Mouse (Mus musculus) MEL (cell line): ENCODE results near the gene Ndufb7. TPM values are rescaled to one million over a fixed set of nuclear protein-coding genes. Genes with fewer than 3 reads are reported as not detected.

Experiments used
- DNase-seq: peaks from one replicate; pipeline ENCODE4 v3.0.0; 2011; ENCODE audit warnings: low read depth, low spot score
- H3K27ac ChIP-seq: 2 replicates; pipeline ENCODE4 v1.5.1; 2012; ENCODE audit warnings: low read depth, mild to moderate bottlenecking, control low read depth, low read length, moderate library complexity; ENCODE audit not compliant: control insufficient read depth
- H3K27me3 ChIP-seq, 2 experiments: fragments of 150-350 bp in 1 of 2; sonication (generic) in 1 of 2; 2 replicates each; pipeline ENCODE4 v1.6.1; 2012; ENCODE audit warnings: low read length in 2 of 2, mild to moderate bottlenecking in 2 of 2, improper control_type of control experiment in 1 of 2, moderate library complexity in 1 of 2; ENCODE audit not compliant: insufficient read depth in 2 of 2, control insufficient read depth in 1 of 2
- H3K36me3 ChIP-seq, 2 experiments: 2 replicates each; pipeline ENCODE4 v1.6.1; 2012 to 2014; ENCODE audit warnings: low read length in 2 of 2, improper control_type of control experiment in 1 of 2, inconsistent platforms in 1 of 2, mild to moderate bottlenecking in 1 of 2; ENCODE audit not compliant: insufficient read depth in 2 of 2, control insufficient read depth in 1 of 2
- H3K4me1 ChIP-seq, 2 experiments: fragments of 150-350 bp in 1 of 2; sonication (generic) in 1 of 2; 2 replicates each; pipeline ENCODE4 v1.6.1; 2012; ENCODE audit warnings: low read length in 2 of 2, improper control_type of control experiment in 1 of 2, mild to moderate bottlenecking in 1 of 2; ENCODE audit not compliant: insufficient read depth in 2 of 2, control insufficient read depth in 1 of 2
- H3K4me3 ChIP-seq, 2 experiments: fragments of 150-350 bp in 1 of 2; sonication (generic) in 1 of 2; 2 replicates each; pipeline ENCODE4 v1.5.1; 2012; ENCODE audit warnings: low read depth in 2 of 2, low read length in 2 of 2, mild to moderate bottlenecking in 2 of 2, moderate library complexity in 2 of 2, control low read depth in 1 of 2, improper control_type of control experiment in 1 of 2; ENCODE audit not compliant: control insufficient read depth in 1 of 2, insufficient read depth in 1 of 2
- H3K79me2 ChIP-seq: 2 replicates; pipeline ENCODE4 v1.6.1; 2012; ENCODE audit warnings: mild to moderate bottlenecking, low read length, moderate library complexity; ENCODE audit not compliant: control insufficient read depth, poor library complexity, insufficient read depth
- H3K9ac ChIP-seq: 2 replicates; pipeline ENCODE4 v1.6.1; 2012; ENCODE audit warnings: low read depth, mild to moderate bottlenecking, control low read depth, low read length, moderate library complexity; ENCODE audit not compliant: control insufficient read depth, poor library complexity, severe bottlenecking
- H3K9me3 ChIP-seq: fragments of 150-350 bp; sonication (generic); replicated peaks from 2 replicates; pipeline ENCODE4 v1.6.1; 2012; ENCODE audit warnings: mild to moderate bottlenecking, low read length, improper control_type of control experiment, moderate library complexity; ENCODE audit not compliant: insufficient read depth
- BHLHE40 ChIP-seq: IDR thresholded peaks from 2 replicates; pipeline ENCODE4 v1.6.1; 2012; ENCODE audit warnings: low read depth, mild to moderate bottlenecking, inconsistent platforms, low read length, improper control_type of control experiment, borderline replicate concordance
- CHD2 ChIP-seq: IDR thresholded peaks from 2 replicates; pipeline ENCODE4 v1.6.1; 2011; ENCODE audit warnings: low read length, improper control_type of control experiment
- CTCF ChIP-seq, 3 experiments: IDR thresholded peaks in 2 of 3; conservative IDR thresholded peaks in 1 of 3; 2 replicates each; pipeline ENCODE4 v1.5.1; 2011 to 2012; ENCODE audit warnings: low read length in 3 of 3, low read depth in 2 of 3, mild to moderate bottlenecking in 2 of 3, improper control_type of control experiment in 1 of 3, inconsistent platforms in 1 of 3, mixed read lengths in 1 of 3, moderate library complexity in 1 of 3; ENCODE audit not compliant: control insufficient read depth in 1 of 3, insufficient read depth in 1 of 3, poor library complexity in 1 of 3, severe bottlenecking in 1 of 3
- E2F4 ChIP-seq: IDR thresholded peaks from 2 replicates; pipeline ENCODE4 v1.6.1; 2011; ENCODE audit warnings: low read depth, low read length, improper control_type of control experiment, borderline replicate concordance
- EP300 ChIP-seq, 2 experiments: IDR thresholded peaks; 2 replicates each; pipeline ENCODE4 v1.6.1; 2011; ENCODE audit warnings: improper control_type of control experiment in 2 of 2, low read length in 2 of 2, low read depth in 1 of 2, mild to moderate bottlenecking in 1 of 2
- ETS1 ChIP-seq: IDR thresholded peaks from 2 replicates; pipeline ENCODE4 v1.6.1; 2012; ENCODE audit warnings: low read depth, mild to moderate bottlenecking, inconsistent platforms, low read length, improper control_type of control experiment, moderate library complexity
- GATA1 ChIP-seq: IDR thresholded peaks from 2 replicates; pipeline ENCODE4 v1.6.1; 2011; ENCODE audit warnings: low read depth, low read length, improper control_type of control experiment
- HCFC1 ChIP-seq: IDR thresholded peaks from 2 replicates; pipeline ENCODE4 v1.6.1; 2012; ENCODE audit warnings: low read depth, mild to moderate bottlenecking, inconsistent platforms, low read length, improper control_type of control experiment, moderate library complexity
- JUND ChIP-seq: IDR thresholded peaks from 2 replicates; pipeline ENCODE4 v1.6.1; 2011; ENCODE audit warnings: low read depth, mild to moderate bottlenecking, improper control_type of control experiment, low read length
- KAT2A ChIP-seq: conservative IDR thresholded peaks from 2 replicates; pipeline ENCODE4 v1.6.1; 2012; ENCODE audit warnings: low read depth, low read length, improper control_type of control experiment, inconsistent platforms
- MAFK ChIP-seq: IDR thresholded peaks from 2 replicates; pipeline ENCODE4 v1.6.1; 2011; ENCODE audit warnings: low read depth, mild to moderate bottlenecking, low read length, improper control_type of control experiment, borderline replicate concordance
- MAX ChIP-seq: IDR thresholded peaks from 2 replicates; pipeline ENCODE4 v1.6.1; 2011; ENCODE audit warnings: low read length, improper control_type of control experiment
- MEF2A ChIP-seq: IDR thresholded peaks from 2 replicates; pipeline ENCODE4 v1.6.1; 2014; ENCODE audit warnings: low read depth, mild to moderate bottlenecking, inconsistent platforms, low read length, improper control_type of control experiment; ENCODE audit not compliant: poor library complexity, insufficient replicate concordance, severe bottlenecking; ENCODE audit errors: extremely low read depth
- MYB ChIP-seq: IDR thresholded peaks from 2 replicates; pipeline ENCODE4 v1.6.1; 2011; ENCODE audit warnings: mild to moderate bottlenecking, low read depth, low read length, improper control_type of control experiment
- MYC ChIP-seq: IDR thresholded peaks from 2 replicates; pipeline ENCODE4 v1.6.1; 2011; ENCODE audit warnings: low read depth, mild to moderate bottlenecking, low read length, improper control_type of control experiment, moderate library complexity
- NELFE ChIP-seq: IDR thresholded peaks from 2 replicates; pipeline ENCODE4 v1.6.1; 2011; ENCODE audit warnings: low read depth, low read length, improper control_type of control experiment
- POLR2A ChIP-seq, 2 experiments: IDR thresholded peaks; 2 replicates each; pipeline ENCODE4 v1.6.1; 2011 to 2012; ENCODE audit warnings: low read length in 2 of 2, mild to moderate bottlenecking in 2 of 2, control low read depth in 1 of 2, improper control_type of control experiment in 1 of 2, low read depth in 1 of 2, moderate library complexity in 1 of 2; ENCODE audit not compliant: control insufficient read depth in 1 of 2, insufficient read depth in 1 of 2, poor library complexity in 1 of 2
- POLR2AphosphoS2 ChIP-seq: IDR thresholded peaks from 2 replicates; pipeline ENCODE4 v1.6.1; 2011; ENCODE audit warnings: low read length, improper control_type of control experiment
- POLR2AphosphoS5 ChIP-seq: IDR thresholded peaks from 2 replicates; pipeline ENCODE4 v1.6.1; 2012; ENCODE audit warnings: low read depth, borderline replicate concordance, mild to moderate bottlenecking, inconsistent platforms, low read length, moderate library complexity, mixed read lengths
- RAD21 ChIP-seq: IDR thresholded peaks from 2 replicates; pipeline ENCODE4 v1.6.1; 2011; ENCODE audit warnings: mild to moderate bottlenecking, low read depth, low read length, improper control_type of control experiment
- RCOR1 ChIP-seq: IDR thresholded peaks from 2 replicates; pipeline ENCODE4 v1.6.1; 2012; ENCODE audit warnings: low read depth, mild to moderate bottlenecking, inconsistent platforms, low read length, improper control_type of control experiment
- SIN3A ChIP-seq: IDR thresholded peaks from 2 replicates; pipeline ENCODE4 v1.6.1; 2012; ENCODE audit warnings: low read length, improper control_type of control experiment, inconsistent platforms
- TAL1 ChIP-seq: IDR thresholded peaks from 2 replicates; pipeline ENCODE4 v1.6.1; 2012; ENCODE audit warnings: mild to moderate bottlenecking, inconsistent platforms, low read length, moderate library complexity, mixed read lengths
- TBP ChIP-seq: IDR thresholded peaks from 2 replicates; pipeline ENCODE4 v1.8.0; 2011; ENCODE audit warnings: low read depth, low read length, improper control_type of control experiment
- TCF12 ChIP-seq: IDR thresholded peaks from 2 replicates; pipeline ENCODE4 v1.6.1; 2014; ENCODE audit warnings: low read depth, mild to moderate bottlenecking, inconsistent platforms, low read length, improper control_type of control experiment, moderate library complexity
- USF2 ChIP-seq, 2 experiments: IDR thresholded peaks; 2 replicates each; pipeline ENCODE4 v1.6.1; 2011 to 2012; ENCODE audit warnings: improper control_type of control experiment in 2 of 2, low read length in 2 of 2, borderline replicate concordance in 1 of 2, inconsistent platforms in 1 of 2, low read depth in 1 of 2, mild to moderate bottlenecking in 1 of 2; ENCODE audit not compliant: insufficient read depth in 1 of 2
- ZC3H11A ChIP-seq: IDR thresholded peaks from 2 replicates; pipeline ENCODE4 v1.6.1; 2012; ENCODE audit warnings: low read depth, mild to moderate bottlenecking, inconsistent platforms, low read length, improper control_type of control experiment
- ZMIZ1 ChIP-seq: IDR thresholded peaks from 2 replicates; pipeline ENCODE4 v1.6.1; 2012; ENCODE audit warnings: low read depth, mild to moderate bottlenecking, inconsistent platforms, low read length, improper control_type of control experiment, moderate library complexity
- ZNF384 ChIP-seq: IDR thresholded peaks from 2 replicates; pipeline ENCODE4 v1.6.1; 2012; ENCODE audit warnings: low read depth, mild to moderate bottlenecking, inconsistent platforms, low read length, improper control_type of control experiment
- polyA plus RNA-seq, 2 experiments: library from polyadenylated mRNA; stranded (reverse) in 1 of 2; unstranded in 1 of 2; fragments of >175 nt in 1 of 2; fragments of >200 nt in 1 of 2; gene quantifications; 2 replicates each; pipeline versions ENCODE4 v1.2.1 to v1.2.4; 2012; ENCODE audit warnings: low replicate concordance in 2 of 2, low read depth in 1 of 2; ENCODE audit not compliant: insufficient read length in 2 of 2, insufficient read depth in 1 of 2, missing spikeins in 1 of 2
- total RNA-seq: library from RNA; depleted of rRNA; stranded (reverse); fragments of 300-350 nt; gene quantifications from 2 replicates; pipeline ENCODE4 v1.2.3, GENCODE M21; 2012

Gene Ndufb7
- total and polyA plus RNA-seq, 3 experiments, result 194 to 311 TPM; not detected in 1

DNA sequence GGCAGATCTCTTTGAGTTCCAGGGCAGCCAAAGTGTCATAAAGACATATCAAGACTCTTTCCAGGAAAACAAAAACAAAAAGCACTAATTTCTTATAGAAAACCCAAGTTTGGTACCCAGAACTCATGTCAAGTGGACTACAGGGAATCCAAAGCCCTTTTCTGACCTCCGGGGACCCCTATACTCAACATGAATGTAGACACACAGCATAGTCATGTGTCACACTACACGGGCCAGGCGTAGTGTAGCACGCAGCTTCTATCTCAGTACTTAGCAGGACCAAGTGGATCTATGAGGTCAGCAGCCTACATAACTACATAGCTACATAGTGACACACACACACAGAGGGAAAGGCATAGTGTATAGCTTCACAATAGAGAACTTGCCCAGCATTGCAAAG is 47.2 kb downstream of the Ndufb7 start:
- no peak overlapping the region for H3K27ac ChIP-seq
- no peak overlapping the region for H3K4me3 ChIP-seq
- H3K36me3 ChIP-seq, result peaks cover 10 to 13% of the 10 kb centered on the region in 2 experiments
- H3K79me2 ChIP-seq, result peaks cover 25% of the 10 kb centered on the region
- H3K9me3 ChIP-seq, result no peaks in the 10 kb centered on the region
- H3K4me1 ChIP-seq, result peaks cover 7 to 9% of the 10 kb centered on the region in 2 experiments
- no peak overlapping the region for H3K9ac ChIP-seq
- TF ChIP-seq MAFK, result no peak
- TF ChIP-seq RAD21, result no peak
- TF ChIP-seq KAT2A, result no peak
- TF ChIP-seq E2F4, result no peak
- TF ChIP-seq EP300 (IDR thresholded peaks at IDR 0.05; ENCODE audit: low read depth in 1 of 2, low read length in 2 of 2), result no peak
- no peak for TF ChIP-seq MAX
- no peak for TF ChIP-seq MEF2A
- no peak for TF ChIP-seq JUND
- no peak for TF ChIP-seq HCFC1
- TF ChIP-seq POLR2A (IDR thresholded peaks at IDR 0.05; ENCODE audit: control insufficient read depth in 1 of 2, insufficient read depth in 1 of 2, low read depth in 1 of 2, low read length in 2 of 2, poor library complexity in 1 of 2), result no peak
- no peak for TF ChIP-seq POLR2AphosphoS5
- no peak for TF ChIP-seq ZMIZ1
- no peak for TF ChIP-seq CHD2
- no peak for TF ChIP-seq USF2 (IDR thresholded peaks at IDR 0.05; ENCODE audit: borderline replicate concordance in 1 of 2, insufficient read depth in 1 of 2, low read depth in 1 of 2, low read length in 2 of 2)
- TF ChIP-seq MYC, result no peak
- TF ChIP-seq TCF12, result no peak
- no peaks in the 10 kb centered on the region for H3K27me3 ChIP-seq
- no peak for DNase-seq

DNA sequence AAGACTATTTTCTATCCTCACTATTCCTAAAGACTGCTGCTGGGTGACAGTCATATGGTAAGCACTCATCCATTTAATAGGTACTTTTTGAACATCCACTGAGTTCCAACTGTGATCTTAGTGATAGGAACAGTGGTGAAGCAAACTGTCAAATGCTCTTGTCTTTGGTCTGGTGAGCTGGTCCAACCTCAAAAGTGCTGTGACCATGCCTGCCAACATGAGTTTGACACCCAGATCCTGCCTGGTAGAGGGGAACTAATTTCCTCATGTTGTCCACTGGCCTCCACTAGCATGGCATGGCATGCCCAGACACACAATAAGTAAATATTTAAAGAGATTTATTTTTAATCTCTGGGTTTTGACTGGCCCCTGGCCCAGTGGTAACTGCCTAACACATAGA is 50.2 kb downstream of the Ndufb7 start:
- Histone ChIP-seq H3K9me3 (no peaks in the 10 kb centered on the region), H3K4me1 (peaks cover under 1 to 4% of the 10 kb centered on the region in 2 experiments; a peak in 2 of 4 replicates), H3K27ac (no peak overlapping the region), H3K79me2 (no peaks in the 10 kb centered on the region), H3K36me3 (peaks cover 1 to 4% of the 10 kb centered on the region in 2 experiments), H3K27me3 (no peaks in the 10 kb centered on the region), H3K9ac (no peak overlapping the region), H3K4me3 (no peak overlapping the region)
- no peak for TF ChIP-seq CTCF (IDR thresholded peaks at IDR 0.05 in 2 of 3, conservative IDR thresholded peaks at IDR 0.05 in 1 of 3; ENCODE audit: control insufficient read depth in 1 of 3, insufficient read depth in 1 of 3, low read depth in 2 of 3, low read length in 3 of 3, poor library complexity in 1 of 3, severe bottlenecking in 1 of 3)
- no peak for TF ChIP-seq RCOR1
- TF ChIP-seq NELFE, result no peak
- no peak for TF ChIP-seq E2F4
- TF ChIP-seq MAX, result no peak
- TF ChIP-seq GATA1, result no peak
- TF ChIP-seq HCFC1, result no peak
- no peak for TF ChIP-seq ZC3H11A
- TF ChIP-seq POLR2AphosphoS2, result no peak
- TF ChIP-seq TBP, result no peak
- TF ChIP-seq ZNF384, result no peak
- TF ChIP-seq BHLHE40, result no peak
- TF ChIP-seq EP300 (IDR thresholded peaks at IDR 0.05; ENCODE audit: low read depth in 1 of 2, low read length in 2 of 2), result no peak
- TF ChIP-seq MYB, result no peak
- TF ChIP-seq TAL1, result no peak
- no peak for TF ChIP-seq MEF2A
- no peak for TF ChIP-seq SIN3A
- TF ChIP-seq KAT2A, result no peak
- TF ChIP-seq ETS1, result no peak
- no peak for DNase-seq
